Mouse (Mus musculus) macrophage (primary cell): Measurements from ENCODE around the gene Wdfy4. TPM values are rescaled to one million over a fixed set of nuclear protein-coding genes. Genes with fewer than 3 reads are reported as not detected.

Experiments used
- H3K27ac ChIP-seq: fragments of 350-480 bp; formaldehyde crosslinking; 2 replicates; pipeline ENCODE4 v1.9.0; 2021
- H3K36me3 ChIP-seq: fragments of 350-480 bp; formaldehyde crosslinking; 2 replicates; pipeline ENCODE4 v1.9.0; 2021; ENCODE audit errors: inconsistent target
- H3K4me3 ChIP-seq: fragments of 350-480 bp; formaldehyde crosslinking; 2 replicates; pipeline ENCODE4 v1.9.0; 2021; ENCODE audit errors: inconsistent target
- H3K79me2 ChIP-seq: fragments of 350-480 bp; formaldehyde crosslinking; 2 replicates; pipeline ENCODE4 v1.9.0; 2021; ENCODE audit errors: inconsistent target
- WGBS: methylation state at CpG from one replicate; pipeline ENCODE4 v1.1.7; 2026; ENCODE audit warnings: inconsistent platforms; ENCODE audit not compliant: missing documents; 5-methylcytosine and 5-hydroxymethylcytosine counted together
- polyA plus RNA-seq: library from polyadenylated mRNA; stranded (reverse); fragments of 250-400 nt; gene quantifications from 3 replicates; pipeline ENCODE4 v1.2.4, GENCODE M21; 2018; ENCODE audit warnings: inconsistent platforms
- total RNA-seq, 78 experiments: library from RNA; depleted of rRNA; stranded (reverse); fragments of 250-400 nt; gene quantifications; 1 replicate in 9 of 78; 2 replicates in 24 of 78; 3 replicates in 43 of 78; 4 replicates in 2 of 78; pipeline ENCODE4 v1.2.4; 2018; ENCODE audit warnings: inconsistent platforms in 56 of 78

The Wdfy4 gene
- total RNA-seq (2018; cell fraction: chromatin; rRNA removed) = 100 to 1,000 TPM; 165 to 674 (median 443) TPM
- total RNA-seq (2018; cell fraction: cytosol; rRNA removed) = 100 to 1,000 TPM in 13 of 26 experiments, 10 to 100 TPM in 13; 60.1 to 136 (median 97.9) TPM
- total RNA-seq (2018; cell fraction: nucleus; rRNA removed) = 100 to 1,000 TPM in 25 of 26 experiments, 10 to 100 TPM in 1; 95.7 to 366 (median 196) TPM
- 58.1 to 98.0 TPM (median 81.9 TPM) in 3 replicates for polyA plus RNA-seq

DNA sequence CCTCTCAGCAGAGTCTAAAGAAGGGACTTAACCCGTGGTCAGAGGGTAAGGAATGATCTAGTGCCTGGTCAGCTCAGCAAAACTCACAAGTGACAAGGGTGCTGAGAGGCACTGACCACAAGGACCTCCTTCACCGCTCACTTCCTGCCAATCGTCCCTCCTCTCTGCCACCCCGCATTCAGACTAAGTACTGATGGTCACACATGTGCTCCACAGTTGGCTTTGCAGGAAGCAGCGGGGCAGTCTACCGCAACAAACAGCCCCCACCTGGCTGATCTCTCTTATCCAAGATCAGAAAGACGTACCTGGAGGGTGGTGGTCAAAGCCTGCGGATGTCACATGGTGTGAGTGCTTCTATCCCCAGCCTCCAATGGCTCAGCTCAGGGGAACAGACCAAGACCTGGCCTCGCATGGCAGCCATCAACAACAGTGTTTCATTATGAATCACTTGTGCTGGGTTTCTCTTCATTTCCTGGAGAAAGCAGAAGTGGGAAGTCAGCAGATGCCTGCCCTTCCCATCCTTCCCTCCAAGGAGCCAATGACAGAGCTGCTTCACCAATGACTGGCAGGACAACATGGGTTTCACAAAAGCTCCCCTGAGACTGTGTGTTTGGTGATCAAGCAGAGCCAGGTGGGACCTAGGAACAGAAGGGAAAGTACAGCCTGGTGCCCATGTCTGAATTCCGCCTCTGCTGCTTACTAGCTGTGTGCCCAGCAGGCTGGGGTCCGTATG lies at the start of gene Wdfy4:
Gene Wdfy4 (minus strand): TSS at position 441 of the 733 bp plus-strand sequence.
- H3K79me2 ChIP-seq = peaks cover 47% of the 10 kb centered on the region
- H3K27ac ChIP-seq = peak within 1 kb of the TSS; percentile 99
- peak within 1 kb of the TSS; percentile 82 for H3K4me3 ChIP-seq
- 3% methylated on average over 11 of the region's 11 CpGs for WGBS
- peaks cover 11% of the 10 kb centered on the region; the same call in 1 of the 2 replicates for H3K36me3 ChIP-seq

DNA sequence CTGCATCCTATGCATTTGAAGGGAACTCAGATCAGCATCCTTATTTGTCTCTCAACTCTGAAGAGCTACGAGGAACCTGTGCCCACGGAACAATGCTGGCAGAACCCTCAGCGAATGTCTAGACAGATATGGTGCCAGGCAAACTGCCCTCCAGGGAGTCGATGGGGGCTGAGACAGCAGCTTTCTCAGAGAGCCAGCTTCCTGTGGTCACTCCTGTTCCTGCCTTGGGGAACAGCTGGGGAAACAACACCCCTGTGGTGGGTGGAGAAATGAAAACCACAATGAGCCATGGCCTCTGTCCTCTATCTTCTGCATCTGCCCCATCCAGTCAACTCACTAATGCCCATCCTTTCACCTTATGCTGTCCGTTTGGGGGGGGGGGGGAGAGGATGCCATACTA lies 46.7 kb upstream of the Wdfy4 start:
- Histone ChIP-seq H3K27ac (peak overlapping the region; percentile 95), H3K36me3 (no peaks in the 10 kb centered on the region), H3K4me3 (no peak overlapping the region), H3K79me2 (peaks cover 95% of the 10 kb centered on the region)
- WGBS = 5% methylated on average over 4 of the region's 5 CpGs

DNA sequence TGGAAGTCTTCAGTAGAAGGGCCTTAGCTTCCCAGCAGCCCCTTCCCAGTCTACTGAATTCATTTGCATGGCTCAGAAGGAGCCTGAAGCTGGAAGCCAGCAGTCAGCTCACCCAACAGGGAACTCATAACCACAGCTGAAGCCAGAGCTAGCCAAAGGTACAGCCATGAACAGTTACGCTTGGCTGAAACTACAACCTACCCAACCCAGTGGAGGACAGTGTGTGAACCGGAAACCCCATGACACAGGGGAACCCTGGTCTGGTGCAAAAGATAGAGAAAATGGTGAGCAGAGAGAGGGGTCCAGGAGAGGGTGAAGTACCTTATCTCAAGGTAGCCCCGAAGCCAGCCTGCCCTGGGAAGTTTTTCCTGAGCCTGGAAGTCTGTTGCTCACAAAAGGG lies 46.0 kb upstream of the Wdfy4 start:
- peak overlapping the region; percentile 95 for H3K27ac ChIP-seq
- H3K36me3 ChIP-seq = no peaks in the 10 kb centered on the region
- 55% methylated on average over 3 of the region's 3 CpGs for WGBS
- H3K4me3 ChIP-seq = no peak overlapping the region
- H3K79me2 ChIP-seq = peaks cover 95% of the 10 kb centered on the region

DNA sequence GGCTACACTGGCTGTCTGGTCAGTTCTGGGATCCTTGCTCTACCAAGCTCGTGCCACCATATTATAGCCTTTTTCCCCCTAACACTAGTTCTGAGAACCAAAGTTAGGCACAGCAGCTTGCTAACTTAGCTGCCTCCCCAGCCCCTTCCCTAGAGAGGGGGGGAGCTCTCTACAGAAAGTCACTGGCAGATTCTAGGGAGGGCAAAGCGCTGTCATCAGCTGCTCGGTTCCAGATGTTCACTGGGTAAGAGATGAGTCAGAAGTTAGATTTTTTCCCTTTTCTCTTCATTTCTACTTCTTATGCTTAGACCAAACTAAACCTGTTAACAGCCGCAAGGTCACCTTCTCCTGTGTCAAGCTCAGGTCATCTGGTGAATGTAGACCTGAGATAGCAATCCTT lies 45.4 kb upstream of the Wdfy4 start:
- Histone ChIP-seq H3K36me3 (no peaks in the 10 kb centered on the region), H3K4me3 (no peak overlapping the region), H3K79me2 (peaks cover 96% of the 10 kb centered on the region), H3K27ac (peak overlapping the region; percentile 95)
- 92% methylated on average over 4 of the region's 4 CpGs for WGBS

DNA sequence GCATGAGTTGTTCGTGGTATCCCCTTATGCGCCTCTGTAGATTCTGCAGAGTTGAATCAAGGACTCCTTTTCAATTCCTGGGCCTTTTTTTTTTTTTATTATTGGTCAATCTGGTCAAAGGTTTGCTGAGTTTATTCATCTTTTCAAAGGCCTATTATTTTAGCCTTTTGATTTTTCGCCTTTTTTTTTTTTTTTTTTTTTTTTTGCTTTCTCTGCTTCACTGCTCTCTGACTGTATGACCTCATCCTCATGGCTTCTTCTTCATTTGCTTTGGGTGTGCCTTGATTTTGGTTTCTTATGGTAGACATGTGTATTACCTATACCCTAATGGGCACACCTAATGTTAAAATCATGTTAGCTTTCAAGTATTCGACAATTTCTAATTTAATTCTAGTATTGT lies 39.9 kb upstream of the Wdfy4 start:
- no peak overlapping the region for H3K27ac ChIP-seq
- H3K36me3 ChIP-seq = peaks cover 2% of the 10 kb centered on the region; the same call in 1 of the 2 replicates
- peaks cover 61% of the 10 kb centered on the region for H3K79me2 ChIP-seq
- WGBS = 90% methylated on average over 3 of the region's 4 CpGs
- no peak overlapping the region for H3K4me3 ChIP-seq

DNA sequence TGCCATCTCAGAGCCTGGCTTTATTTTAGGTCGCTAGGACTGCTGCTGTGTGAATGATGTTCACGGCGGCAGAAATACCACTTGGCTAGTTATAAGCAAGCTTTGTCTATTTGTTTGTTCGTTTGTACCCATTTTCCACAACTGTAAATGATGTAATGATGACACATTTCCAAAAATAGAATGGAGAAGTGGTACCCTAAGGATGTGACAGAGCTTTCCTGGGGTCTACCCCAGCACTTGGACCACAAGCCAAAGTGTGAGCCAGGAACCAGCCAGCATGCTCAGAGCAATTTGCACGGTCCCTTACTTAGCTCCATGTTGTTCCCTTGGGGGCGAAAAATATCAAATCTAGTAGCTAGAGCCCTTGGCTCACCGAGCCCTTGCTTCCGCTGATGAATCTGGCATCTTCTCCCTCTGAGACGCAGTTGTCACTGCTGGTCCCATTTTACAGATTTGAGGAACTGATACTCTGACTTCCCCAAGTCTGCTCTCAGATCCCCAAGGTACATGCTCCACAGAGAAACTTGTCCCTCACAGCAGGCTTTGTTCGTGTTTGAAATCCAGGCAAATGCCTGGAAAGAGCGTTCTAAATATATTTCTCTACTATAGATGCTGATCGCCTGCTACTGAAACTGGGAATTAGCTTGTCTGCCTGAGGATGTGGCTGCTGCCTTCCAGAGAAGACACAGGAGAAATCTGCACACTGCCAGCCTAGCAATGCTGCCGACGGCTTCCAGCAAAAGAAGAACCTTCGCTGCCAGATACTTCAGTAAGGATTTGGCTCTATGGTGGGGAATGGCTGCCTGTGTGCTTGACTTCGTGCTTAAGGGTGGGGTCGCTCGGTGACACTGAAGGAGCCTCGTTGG lies 31.3 kb upstream of the Wdfy4 start:
- H3K27ac ChIP-seq = peak overlapping the region; percentile 99
- H3K4me3 ChIP-seq = peak overlapping the region; percentile 58
- H3K79me2 ChIP-seq = peaks cover 39% of the 10 kb centered on the region
- 42% methylated on average over 19 of the region's 19 CpGs for WGBS
- H3K36me3 ChIP-seq = peaks cover 9% of the 10 kb centered on the region; the same call in 1 of the 2 replicates

DNA sequence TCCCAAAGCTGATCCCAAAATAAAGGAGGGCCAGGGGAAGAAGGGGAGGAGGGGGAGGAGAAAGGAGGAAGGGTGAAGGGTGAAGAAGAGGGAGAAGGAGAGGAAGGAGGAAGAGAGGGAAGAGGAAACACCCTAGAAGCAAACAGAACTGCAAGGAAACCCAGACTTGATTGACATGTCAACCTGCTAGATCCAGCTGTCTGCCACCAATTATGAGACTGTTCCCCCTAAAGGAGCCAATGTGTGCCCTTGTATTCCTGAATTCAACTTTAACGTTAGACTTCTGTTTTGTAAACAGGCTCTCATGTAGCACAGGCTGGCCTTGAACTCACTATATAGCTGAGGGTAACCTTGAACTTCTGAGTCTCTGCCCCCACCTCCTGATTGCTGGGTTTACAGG lies 29.9 kb upstream of the Wdfy4 start:
- WGBS = 38% methylated on average over 1 of the region's 1 CpGs
- H3K4me3 ChIP-seq = no peak overlapping the region
- H3K79me2 ChIP-seq = peaks cover 34% of the 10 kb centered on the region
- peak overlapping the region; percentile 99 for H3K27ac ChIP-seq
- peaks cover 6% of the 10 kb centered on the region; the same call in 1 of the 2 replicates for H3K36me3 ChIP-seq

DNA sequence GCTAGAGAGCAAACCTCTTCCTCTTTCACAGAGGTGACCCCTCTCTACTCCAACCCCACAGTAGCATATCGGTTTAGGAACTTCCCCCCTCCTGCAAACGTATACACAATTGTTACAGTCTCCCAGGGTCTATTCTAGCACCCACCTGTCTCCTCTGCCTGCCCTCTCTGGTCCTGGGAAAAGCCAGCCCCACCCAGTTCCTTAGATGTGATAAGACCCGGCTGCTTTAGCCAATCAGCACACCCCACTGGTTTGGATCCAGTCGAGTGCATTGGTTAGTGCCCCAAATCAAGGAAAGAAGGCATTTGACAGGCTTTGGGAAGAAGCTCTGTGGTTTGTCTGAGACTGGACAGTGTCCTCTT lies 29.4 kb upstream of the Wdfy4 start:
- Histone ChIP-seq H3K27ac (peak overlapping the region; percentile 99), H3K4me3 (no peak overlapping the region), H3K36me3 (peaks cover 2% of the 10 kb centered on the region; the same call in 1 of the 2 replicates), H3K79me2 (peaks cover 29% of the 10 kb centered on the region)
- 37% methylated on average over 4 of the region's 4 CpGs for WGBS

DNA sequence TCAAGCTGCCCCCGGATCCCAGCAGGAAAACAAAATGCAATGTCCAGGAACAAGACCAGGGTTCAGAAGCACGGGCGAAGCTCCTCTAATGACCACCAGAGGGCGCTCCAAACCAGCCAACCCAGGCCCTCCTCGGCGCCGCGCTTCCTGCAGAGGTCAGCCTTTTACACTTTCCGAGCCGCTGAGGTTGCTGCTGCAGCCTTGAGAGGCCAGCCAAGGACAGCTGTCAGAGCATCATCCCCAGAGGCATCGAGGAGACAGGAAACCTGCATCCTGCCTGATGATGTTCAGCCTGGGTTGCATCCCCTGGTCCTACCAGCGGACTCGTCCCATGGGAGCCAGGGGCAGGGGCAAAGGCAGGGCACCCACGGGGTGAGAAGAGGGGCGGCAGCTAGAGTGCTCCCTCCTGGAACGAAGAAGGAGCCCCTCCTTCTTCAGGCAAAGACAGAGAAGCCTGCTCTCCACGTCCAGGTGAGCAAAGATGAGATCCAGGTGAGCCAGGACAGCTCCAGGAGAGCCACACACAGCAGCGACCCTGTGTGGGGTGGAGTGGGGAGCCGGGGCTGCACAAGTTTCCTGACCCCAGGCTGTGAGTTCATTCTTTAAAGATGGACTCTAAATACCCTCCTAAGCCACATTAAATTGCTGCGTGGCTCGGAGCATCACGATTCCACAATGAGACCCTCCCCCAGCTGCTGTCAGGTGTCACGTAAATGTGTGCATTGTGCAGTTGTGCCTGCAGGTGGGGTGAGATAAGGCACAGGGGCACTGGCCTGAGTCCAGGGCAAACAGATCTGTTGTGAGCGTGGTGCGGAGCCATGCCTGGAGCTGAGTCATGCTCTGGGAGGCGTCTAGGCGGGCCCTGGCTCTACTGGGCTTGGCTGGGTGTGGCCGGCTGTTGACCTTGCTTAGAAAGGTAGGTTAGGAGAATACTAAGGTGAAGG lies 28.8 kb upstream of the Wdfy4 start, which contains the start of gene Arhgap22:
Gene Arhgap22 (plus strand): TSS at position 204 of the 944 bp plus-strand sequence.
- Histone ChIP-seq H3K4me3 (no peak within 1 kb of the TSS), H3K79me2 (peaks cover 23% of the 10 kb centered on the region), H3K36me3 (no peaks in the 10 kb centered on the region), H3K27ac (peak within 1 kb of the TSS; percentile 99)
- 12% methylated on average over 27 of the region's 28 CpGs for WGBS

DNA sequence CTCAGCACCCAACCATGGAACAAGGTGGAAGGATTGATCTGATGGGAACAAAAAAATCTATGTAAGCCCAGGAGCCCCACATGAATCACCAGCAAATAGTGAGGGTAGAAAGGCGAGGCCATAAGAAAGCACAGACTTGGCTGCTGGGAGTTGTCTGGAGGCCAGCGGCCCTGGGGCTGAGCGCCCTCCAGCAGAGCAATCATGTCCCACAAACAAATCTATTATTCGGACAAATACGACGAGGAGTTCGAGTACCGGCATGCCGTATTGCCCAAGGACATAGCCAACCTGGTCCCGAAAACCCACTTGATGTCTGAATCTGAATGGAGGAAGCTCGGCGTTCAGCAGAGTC lies 27.6 kb upstream of the Wdfy4 start:
- WGBS = 97% methylated on average over 12 of the region's 12 CpGs
- Histone ChIP-seq H3K79me2 (peaks cover 11% of the 10 kb centered on the region), H3K4me3 (no peak overlapping the region), H3K36me3 (no peaks in the 10 kb centered on the region), H3K27ac (no peak overlapping the region)

DNA sequence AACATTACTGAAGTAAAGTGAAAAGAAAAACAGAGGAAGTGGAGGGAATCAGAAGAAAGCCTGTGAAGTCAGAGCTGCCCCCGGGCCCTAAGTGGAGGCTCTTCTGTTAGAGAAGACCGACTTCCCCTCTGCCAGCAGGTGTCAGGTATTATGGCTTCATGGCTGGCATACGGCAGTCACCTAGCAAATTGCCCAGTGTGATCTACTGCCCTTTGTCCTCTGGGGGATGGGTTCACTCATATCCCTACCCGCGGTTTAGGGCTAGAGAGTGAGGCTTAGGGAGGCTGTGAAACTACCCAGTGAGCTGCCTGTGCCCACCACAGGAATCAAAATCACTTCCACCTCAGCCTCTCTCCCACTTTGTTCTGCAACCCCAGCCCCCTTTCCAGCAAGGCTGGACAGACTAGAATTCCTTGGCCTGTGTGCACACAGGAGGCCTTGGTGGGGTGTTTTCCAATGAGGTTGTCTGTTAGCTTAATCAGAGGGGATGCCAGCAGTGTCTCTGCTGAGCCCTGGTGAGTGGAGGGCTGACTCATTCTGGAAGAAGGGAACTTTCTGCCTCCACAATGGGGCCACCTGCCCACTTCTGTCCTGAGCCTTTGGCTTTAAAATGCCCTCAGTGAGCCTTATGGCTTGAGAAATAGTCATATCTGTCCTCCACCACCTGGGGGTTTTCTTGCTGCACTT lies 27.1 kb upstream of the Wdfy4 start:
- 77% methylated on average over 3 of the region's 5 CpGs for WGBS

DNA sequence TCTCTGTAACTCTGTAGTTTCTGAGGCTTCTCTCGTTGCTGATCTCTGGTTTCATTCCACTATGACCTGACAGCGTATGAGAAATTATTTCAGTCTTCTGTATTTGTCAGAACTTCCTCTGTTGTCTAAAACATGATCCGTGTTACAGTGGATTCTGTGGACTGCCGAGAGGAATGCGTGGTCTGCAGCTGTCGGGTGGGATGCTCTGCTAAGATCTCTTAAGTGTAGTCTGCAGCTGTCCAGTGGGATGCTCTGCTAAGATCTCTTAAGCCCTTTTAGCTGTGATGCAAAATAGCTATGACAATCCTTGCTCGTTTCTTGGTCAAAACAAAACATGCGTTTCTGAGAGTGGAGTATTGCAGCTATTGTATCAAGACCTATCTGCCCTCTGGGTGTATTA lies 25.5 kb upstream of the Wdfy4 start:
- WGBS = 83% methylated on average over 8 of the region's 8 CpGs
- no peaks in the 10 kb centered on the region for H3K79me2 ChIP-seq

More for the DNA sequence above, 27.1 kb upstream of the Wdfy4 start:
- H3K36me3 ChIP-seq = no peaks in the 10 kb centered on the region
- H3K27ac ChIP-seq = no peak overlapping the region
- no peak overlapping the region for H3K4me3 ChIP-seq
- H3K79me2 ChIP-seq = peaks cover 6% of the 10 kb centered on the region

DNA sequence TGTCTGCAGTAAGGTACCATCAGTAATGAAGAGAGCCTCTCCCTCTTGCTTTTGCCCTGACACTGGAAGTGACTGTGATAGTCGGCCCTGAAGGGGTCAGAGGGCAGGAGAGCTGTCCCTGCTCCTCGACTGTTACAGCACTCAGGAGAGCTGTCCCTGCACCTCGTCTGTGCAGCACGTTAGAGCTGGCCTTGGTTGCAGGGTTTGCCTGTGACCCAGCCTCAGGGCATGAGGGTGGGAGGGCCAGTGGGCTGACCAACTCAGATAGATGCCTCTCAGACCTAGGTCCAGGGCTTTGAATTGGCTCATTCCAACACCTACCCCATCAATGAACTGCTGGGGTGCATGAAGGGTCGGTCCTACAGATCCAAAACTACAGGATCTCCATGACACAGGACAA lies 23.0 kb upstream of the Wdfy4 start:
- no peaks in the 10 kb centered on the region for H3K79me2 ChIP-seq
- H3K27ac ChIP-seq = no peak overlapping the region
- whole genome bisulfite sequencing = 91% methylated on average over 5 of the region's 5 CpGs
- H3K36me3 ChIP-seq = no peaks in the 10 kb centered on the region
- H3K4me3 ChIP-seq = no peak overlapping the region

More for the DNA sequence above, 25.5 kb upstream of the Wdfy4 start:
- Histone ChIP-seq H3K4me3 (no peak overlapping the region), H3K36me3 (no peaks in the 10 kb centered on the region), H3K27ac (no peak overlapping the region)
